Mouse (Mus musculus) liver, embryonic 18 days (tissue): Measurements from ENCODE around the gene Tmod2. TPM values are rescaled to one million over a fixed set of nuclear protein-coding genes. Genes with fewer than 3 reads are reported as not detected.

Experiments
- polyA plus RNA-seq: library from polyadenylated mRNA; depleted of rRNA; stranded (reverse); fragments of >200 nt; gene quantifications from 2 replicates; pipeline ENCODE4 v1.2.3, GENCODE M21; 2012; rRNA removed

Gene Tmod2
- 0.02 and 0.05 TPM in 2 replicates for polyA plus RNA-seq

GRCm38 (mm10) chr9:75610571-75611493 is at the start of gene Tmod2:
Gene Tmod2 (minus strand): TSS chr9:75611325.

GRCm38 (mm10) chr9:75625556-75626307 is 14.6 kb upstream of the Tmod2 start, which contains the start of gene Lysmd2:
Gene Lysmd2 (plus strand): TSS chr9:75625741.

GRCm38 (mm10) chr9:75559512-75560012 is 51.6 kb downstream of the Tmod2 start, which contains the start of gene Tmod3:
Gene Tmod3 (minus strand): TSS chr9:75559657.

Other genes with a start within 250 kb of the Tmod2 start
- 10.3 and 10.5 TPM in 2 replicates for gene Mapk6, start 201.3 kb downstream of the Tmod2 start, polyA plus RNA-seq
- gene Leo1, start 169.8 kb downstream of the Tmod2 start, polyA plus RNA-seq = 5.7 and 6.1 TPM in 2 replicates
- 11.2 and 12.1 TPM in 2 replicates for gene Tmod3, start 51.7 kb downstream of the Tmod2 start, polyA plus RNA-seq
- gene Lysmd2, start 14.4 kb upstream of the Tmod2 start, polyA plus RNA-seq = 4.1 and 4.2 TPM in 2 replicates
- 0.02 TPM in 1 of 2 replicates, not detected in the other for gene Scg3, start 72.7 kb upstream of the Tmod2 start, polyA plus RNA-seq
- 3.1 and 3.3 TPM in 2 replicates for gene Bmp5, start 164.0 kb upstream of the Tmod2 start, polyA plus RNA-seq